ENCODE assay signal across 8 mouse cellular contexts in the genomic region with DNA sequence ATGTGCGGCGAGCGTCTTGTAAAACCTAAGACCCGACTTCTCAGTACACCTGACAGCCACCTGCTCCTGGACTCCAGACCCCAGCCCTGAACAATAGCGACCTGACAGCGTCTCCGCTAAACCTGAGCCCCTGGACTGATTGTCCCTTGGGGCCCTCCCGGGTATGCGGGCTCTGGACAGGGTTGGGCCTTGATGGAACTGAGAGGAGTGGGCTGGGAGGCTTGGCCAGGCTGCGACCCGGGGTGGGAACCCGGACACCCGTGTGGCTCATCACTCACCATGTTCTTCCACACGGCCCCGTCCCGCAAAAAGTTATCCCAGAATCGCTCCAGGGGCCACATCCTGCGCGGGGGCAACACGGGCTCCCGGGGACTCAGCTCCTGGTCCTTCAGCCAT. TPM values are rescaled to one million over a fixed set of nuclear protein-coding genes. Genes with fewer than 3 reads are reported as not detected.
A peak's percentile ranks its signal among the peaks of the same experiment; 100 is the strongest.
DNase-seq lines count a peak whose midpoint lies in the region; ATAC-seq and TF ChIP-seq lines count a peak whose summit lies in the region.

No protein-coding gene starts in this region.

- under 1% methylated on average over 21 of the region's 21 CpGs for whole genome bisulfite sequencing in heart, adult 2 months
- under 1% methylated on average over 21 of the region's 21 CpGs for WGBS in limb, embryonic 13.5 days
- WGBS in stomach, embryonic 14.5 days: 1% methylated on average over 21 of the region's 21 CpGs

- ATAC-seq in limb, embryonic 13.5 days (ENCODE audit: low FRiP score, low read depth): peak; percentile 73
- ATAC-seq in stomach, embryonic 14.5 days (ENCODE audit: insufficient number of reproducible peaks, insufficient read depth, low FRiP score, low read depth): peak; percentile 53

- TF ChIP-seq EP300 in heart, adult 2 months (IDR thresholded peaks at IDR 0.05; ENCODE audit: insufficient read depth, low read depth, low read length): no peak

- DNase-seq in heart, adult 2 months: no peak
- no peak for DNase-seq in heart, postnatal 36 days
- peak; percentile 8 for DNase-seq in urinary bladder, postnatal 14 days (ENCODE audit: low spot score)
- DNase-seq in urinary bladder, adult 2 months (ENCODE audit: low spot score): no peak
- DNase-seq in cerebellum, postnatal 25 days: no peak
- DNase-seq in left cerebral cortex, adult 9 months (ENCODE audit: low spot score in 2 of 2): no peak

- no peaks in the 10 kb centered on the region for H3K9me3 ChIP-seq in limb, embryonic 13.5 days
- H3K9me3 ChIP-seq in stomach, embryonic 14.5 days (ENCODE audit: control insufficient read depth, low read depth, low read length): no peaks in the 10 kb centered on the region

- no peak for TF ChIP-seq POLR2A in heart, adult 2 months (IDR thresholded peaks at IDR 0.05; ENCODE audit: insufficient read depth, low read depth, low read length)

- H3K27ac ChIP-seq in heart, adult 2 months: peak overlapping the region; percentile 91
- peak overlapping the region; percentile 48; the same call in 1 of the 2 replicates for H3K27ac ChIP-seq in limb, embryonic 13.5 days
- H3K27ac ChIP-seq in stomach, embryonic 14.5 days (ENCODE audit: low read length): no peak overlapping the region

- peak overlapping the region; percentile 83 for H3K9ac ChIP-seq in heart, adult 2 months (ENCODE audit: low read depth, low read length)
- H3K9ac ChIP-seq in limb, embryonic 13.5 days: peak overlapping the region; percentile 94
- H3K9ac ChIP-seq in stomach, embryonic 14.5 days (replicated peaks; ENCODE audit: low read depth, low read length): peak overlapping the region; percentile 85

- intact Hi-C loops in heart, adult 2 months (cut with DNase I): loop anchor here (1.0 to 2.0 kb wide), 2 partner anchors 10 to 136 kb away; a partner anchor contains a TSS
- intact Hi-C loops in heart, postnatal 36 days (cut with DNase I): loop anchor here (1.0 to 2.0 kb wide), 2 partner anchors 10 to 136 kb away; a partner anchor contains a TSS

- H3K4me3 ChIP-seq in heart, adult 2 months: peak overlapping the region; percentile 73
- peak overlapping the region; percentile 93 for H3K4me3 ChIP-seq in limb, embryonic 13.5 days
- peak overlapping the region; percentile 80 for H3K4me3 ChIP-seq in stomach, embryonic 14.5 days (ENCODE audit: low read depth, low read length)

- peaks cover 3% of the 10 kb centered on the region; the same call in 1 of the 2 replicates for H3K79me2 ChIP-seq in heart, adult 2 months (replicated peaks; ENCODE audit: control insufficient read depth, insufficient read depth, low read length)

- TF ChIP-seq CTCF in heart, adult 2 months (IDR thresholded peaks at IDR 0.05): no peak

- H3K4me1 ChIP-seq in heart, adult 2 months (ENCODE audit: control insufficient read depth, insufficient read depth, low read length): no peaks in the 10 kb centered on the region
- peaks cover 12% of the 10 kb centered on the region for H3K4me1 ChIP-seq in limb, embryonic 13.5 days
- H3K4me1 ChIP-seq in stomach, embryonic 14.5 days (ENCODE audit: control insufficient read depth, insufficient read depth, low read length): peaks cover 3% of the 10 kb centered on the region

- H3K36me3 ChIP-seq in heart, adult 2 months (ENCODE audit: control insufficient read depth, insufficient read depth, low read length): peaks cover 2% of the 10 kb centered on the region; the same call in 1 of the 2 replicates
- H3K36me3 ChIP-seq in limb, embryonic 13.5 days: peaks cover 25% of the 10 kb centered on the region
- peaks cover 6% of the 10 kb centered on the region; the same call in 1 of the 2 replicates for H3K36me3 ChIP-seq in stomach, embryonic 14.5 days (ENCODE audit: control insufficient read depth, insufficient read depth, low read length)

- H3K4me2 ChIP-seq in limb, embryonic 13.5 days (replicated peaks): peak overlapping the region; percentile 96
- peak overlapping the region; percentile 77 for H3K4me2 ChIP-seq in stomach, embryonic 14.5 days (replicated peaks; ENCODE audit: low read depth, low read length)

- H3K27me3 ChIP-seq in heart, adult 2 months (ENCODE audit: control insufficient read depth, insufficient read depth, low read length): no peaks in the 10 kb centered on the region
- H3K27me3 ChIP-seq in limb, embryonic 13.5 days: no peaks in the 10 kb centered on the region
- H3K27me3 ChIP-seq in stomach, embryonic 14.5 days (ENCODE audit: control insufficient read depth, insufficient read depth, low read length): no peaks in the 10 kb centered on the region

RNA-seq across cellular contexts. Expression of a gene that starts 0.3 kb away (rescaled TPM):
- 100 to 1,000 TPM; 435 to 533 TPM for total RNA-seq in heart, adult 2 months (2021)
- 320 and 386 TPM in 2 replicates for polyA plus RNA-seq in heart, adult 2 months (2012; rRNA removed)
- 100 to 1,000 TPM; 484 to 546 TPM for total RNA-seq in heart, postnatal 36 days (2021)
- 137 and 152 TPM in 2 replicates for polyA plus RNA-seq in urinary bladder, adult 2 months (2012; rRNA removed)
- polyA plus RNA-seq in limb, embryonic 13.5 days (2015; fragmentation: Nextera tagmentation; extraction: Ambion mirVana): 292 and 303 TPM in 2 replicates
- polyA plus RNA-seq in stomach, embryonic 14.5 days (2014; fragmentation: Nextera tagmentation; extraction: Ambion mirVana): 294 and 304 TPM in 2 replicates

RNA-seq across cellular contexts. Expression of a gene that starts 9.2 kb away (rescaled TPM):
- total RNA-seq in heart, adult 2 months (2021): 10 to 100 TPM in 1 of 2 experiments, 1 to 10 TPM in 1; 9.2 to 10.8 TPM
- 2.2 and 4.3 TPM in 2 replicates for polyA plus RNA-seq in heart, adult 2 months (2012; rRNA removed)
- 10 to 100 TPM; 11.2 to 12.7 TPM for total RNA-seq in heart, postnatal 36 days (2021)
- 13.8 and 17.5 TPM in 2 replicates for polyA plus RNA-seq in urinary bladder, adult 2 months (2012; rRNA removed)
- polyA plus RNA-seq in limb, embryonic 13.5 days (2015; fragmentation: Nextera tagmentation; extraction: Ambion mirVana): 51.7 and 52.7 TPM in 2 replicates
- polyA plus RNA-seq in stomach, embryonic 14.5 days (2014; fragmentation: Nextera tagmentation; extraction: Ambion mirVana): 40.6 and 43.7 TPM in 2 replicates

RNA-seq across cellular contexts. Expression of a gene that starts 9.5 kb away (rescaled TPM):
- 10 to 100 TPM; 42.6 to 46.7 TPM for total RNA-seq in heart, adult 2 months (2021)
- polyA plus RNA-seq in heart, adult 2 months (2012; rRNA removed): 15.6 and 18.1 TPM in 2 replicates
- 10 to 100 TPM; 42.8 to 49.0 TPM for total RNA-seq in heart, postnatal 36 days (2021)
- polyA plus RNA-seq in urinary bladder, adult 2 months (2012; rRNA removed): 12.0 and 19.4 TPM in 2 replicates
- polyA plus RNA-seq in limb, embryonic 13.5 days (2015; fragmentation: Nextera tagmentation; extraction: Ambion mirVana): 30.8 and 33.6 TPM in 2 replicates
- 38.6 and 48.8 TPM in 2 replicates for polyA plus RNA-seq in stomach, embryonic 14.5 days (2014; fragmentation: Nextera tagmentation; extraction: Ambion mirVana)

RNA-seq across cellular contexts. Expression of a gene that starts 39.2 kb away (rescaled TPM):
- total RNA-seq in heart, adult 2 months (2021): 1 to 10 TPM; 6.4 to 7.2 TPM
- polyA plus RNA-seq in heart, adult 2 months (2012; rRNA removed): 7.7 and 11.1 TPM in 2 replicates
- total RNA-seq in heart, postnatal 36 days (2021): 10 to 100 TPM in 1 of 2 experiments, 1 to 10 TPM in 1; 8.0 to 10.3 TPM
- 18.4 and 24.9 TPM in 2 replicates for polyA plus RNA-seq in urinary bladder, adult 2 months (2012; rRNA removed)
- polyA plus RNA-seq in limb, embryonic 13.5 days (2015; fragmentation: Nextera tagmentation; extraction: Ambion mirVana): 10.2 and 10.9 TPM in 2 replicates
- polyA plus RNA-seq in stomach, embryonic 14.5 days (2014; fragmentation: Nextera tagmentation; extraction: Ambion mirVana): 16.7 and 17.1 TPM in 2 replicates
